Mouse (Mus musculus) heart, postnatal 0 days (tissue): ENCODE measurements around the gene Phf21a.

Experiments used
- CTCF ChIP-seq: IDR thresholded peaks from 2 replicates; pipeline ENCODE4 v1.5.1; 2016; ENCODE audit warnings: antibody characterized with exemption, control low read depth, low read depth
- EP300 ChIP-seq: IDR thresholded peaks from 2 replicates; pipeline ENCODE4 v1.6.1; 2016; ENCODE audit warnings: antibody characterized with exemption, low read depth

GRCm38 (mm10) chr2:92370821-92371805, 278.2 kb downstream of the Phf21a start:
- TF ChIP-seq CTCF: no peak
- TF ChIP-seq EP300: no peak
